Mouse (Mus musculus) hindbrain, embryonic 16.5 days (tissue): ENCODE measurements around the gene Nphp3. TPM values are rescaled to one million over a fixed set of nuclear protein-coding genes. Genes with fewer than 3 reads are reported as not detected.

Source experiments
- ATAC-seq: fragments of 200-750 bp; cut with Nextera tagmentation; 2 replicates; pipeline ENCODE4 v1.8.0; 2017; ENCODE audit warnings: moderate TSS enrichment, moderate library complexity
- H3K27ac ChIP-seq: fragments of 300-500 bp; sonication (generic); 2 replicates; pipeline ENCODE4 v1.5.1; 2014; ENCODE audit warnings: low read depth, mild to moderate bottlenecking, control low read depth, low read length, moderate library complexity
- H3K27me3 ChIP-seq: fragments of 300-500 bp; sonication (generic); replicated peaks from 2 replicates; pipeline ENCODE4 v1.6.1; 2014; ENCODE audit warnings: low read length; ENCODE audit not compliant: control insufficient read depth, insufficient read depth
- H3K36me3 ChIP-seq: fragments of 300-500 bp; sonication (generic); 2 replicates; pipeline ENCODE4 v1.6.1; 2014; ENCODE audit warnings: mild to moderate bottlenecking, low read length, moderate library complexity, mixed read lengths; ENCODE audit not compliant: control insufficient read depth, insufficient read depth
- H3K4me1 ChIP-seq: fragments of 300-500 bp; sonication (generic); 2 replicates; pipeline ENCODE4 v1.6.1; 2014; ENCODE audit warnings: low read depth, low read length; ENCODE audit not compliant: control insufficient read depth, insufficient read depth
- H3K4me2 ChIP-seq: fragments of 300-500 bp; sonication (generic); 2 replicates; pipeline ENCODE4 v1.6.1; 2014; ENCODE audit warnings: mild to moderate bottlenecking, low read length, control low read depth, moderate library complexity
- H3K4me3 ChIP-seq: fragments of 300-500 bp; sonication (generic); 2 replicates; pipeline ENCODE4 v1.5.1; 2014; ENCODE audit warnings: mild to moderate bottlenecking, low read length, control low read depth, moderate library complexity
- H3K9ac ChIP-seq: fragments of 300-500 bp; sonication (generic); 2 replicates; pipeline ENCODE4 v1.6.1; 2014; ENCODE audit warnings: low read depth, mild to moderate bottlenecking, control low read depth, low read length, moderate library complexity
- H3K9me3 ChIP-seq: fragments of 300-500 bp; sonication (generic); 2 replicates; pipeline ENCODE4 v1.6.1; 2014; ENCODE audit warnings: mild to moderate bottlenecking, low read length, moderate library complexity; ENCODE audit not compliant: control insufficient read depth
- WGBS: fragments of 180-500 bp; shearing (Covaris S2); extraction: QIAGEN DNeasy Blood & Tissue Kit; methylation state at CpG from one replicate; pipeline ENCODE4 v1.1.7; 2014; 5-methylcytosine and 5-hydroxymethylcytosine counted together
- polyA plus RNA-seq: library from polyadenylated mRNA; unstranded; fragments of >200 nt; fragmentation: Nextera tagmentation; extraction: Ambion mirVana; gene quantifications from 2 replicates; pipeline ENCODE4 v1.2.1, GENCODE M21; 2015

Nphp3 gene
- polyA plus RNA-seq, 1 experiment from 2014 or later: 4.4 TPM

GRCm38 (mm10) chr9:104051028-104051427 lies 48.7 kb downstream of the Nphp3 start:
- H3K27ac ChIP-seq: no peak overlapping the region
- H3K27me3 ChIP-seq: no peaks in the 10 kb centered on the region
- H3K9ac ChIP-seq: no peak overlapping the region
- WGBS: 91% methylated on average over 6 of the region's 6 CpGs
- H3K4me2 ChIP-seq: no peak overlapping the region
- H3K9me3 ChIP-seq: no peaks in the 10 kb centered on the region
- no peaks in the 10 kb centered on the region for H3K4me1 ChIP-seq
- ATAC-seq: no peak
- peaks cover 61% of the 10 kb centered on the region for H3K36me3 ChIP-seq
- H3K4me3 ChIP-seq: no peak overlapping the region

DNA sequence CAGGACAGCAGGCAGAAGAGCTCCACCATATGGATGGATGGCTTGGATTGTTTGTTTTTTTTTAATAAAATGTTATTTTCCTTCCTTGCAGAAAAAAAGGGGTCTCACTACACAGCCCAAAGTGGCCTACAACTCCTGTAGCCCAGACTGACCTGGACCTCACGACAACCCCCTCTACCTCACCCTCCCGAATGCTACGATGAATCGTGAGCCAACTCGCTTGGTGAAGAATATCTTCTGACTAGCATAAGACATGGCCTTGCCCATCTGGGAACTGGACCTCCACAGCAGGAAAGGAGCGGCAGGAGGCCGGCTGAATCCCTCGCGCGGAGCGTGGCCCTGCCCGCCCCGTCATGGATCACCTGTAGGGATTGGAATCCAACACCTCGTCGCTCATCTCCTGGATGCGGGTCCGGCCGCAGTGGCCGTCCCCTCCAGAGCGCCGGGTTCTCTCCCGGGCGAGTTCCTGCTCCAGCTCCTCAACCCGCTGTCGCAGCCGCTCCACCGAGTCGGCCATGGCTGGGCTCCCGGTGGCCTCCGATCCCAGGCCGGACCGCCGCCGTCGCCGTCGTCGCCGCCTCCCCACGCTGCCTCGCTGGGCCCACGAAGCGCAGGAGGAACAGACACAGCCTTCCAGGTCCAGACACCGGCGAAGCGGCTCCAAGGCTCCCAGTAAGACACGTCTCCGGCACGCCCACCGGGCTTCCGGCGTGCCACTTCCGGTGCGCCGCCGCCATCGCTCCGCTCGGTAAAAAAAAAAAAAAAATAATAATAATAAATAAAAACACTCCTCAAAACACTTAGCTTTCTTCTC lies 60.3 kb downstream of the Nphp3 start, which contains the start of gene Uba5:
Gene Uba5 (minus strand): TSS at position 705 of the 814 bp plus-strand sequence.
- Histone ChIP-seq H3K4me1 (peaks cover 17% of the 10 kb centered on the region), H3K9ac (peak within 1 kb of the TSS; percentile 96), H3K9me3 (no peaks in the 10 kb centered on the region), H3K36me3 (peaks cover 11% of the 10 kb centered on the region), H3K4me2 (peak within 1 kb of the TSS; percentile 86), H3K4me3 (peak within 1 kb of the TSS; percentile 100), H3K27me3 (no peaks in the 10 kb centered on the region), H3K27ac (peak within 1 kb of the TSS; percentile 78)
- ATAC-seq: peak; percentile 77
- WGBS: 1% methylated on average over 59 of the region's 59 CpGs

DNA sequence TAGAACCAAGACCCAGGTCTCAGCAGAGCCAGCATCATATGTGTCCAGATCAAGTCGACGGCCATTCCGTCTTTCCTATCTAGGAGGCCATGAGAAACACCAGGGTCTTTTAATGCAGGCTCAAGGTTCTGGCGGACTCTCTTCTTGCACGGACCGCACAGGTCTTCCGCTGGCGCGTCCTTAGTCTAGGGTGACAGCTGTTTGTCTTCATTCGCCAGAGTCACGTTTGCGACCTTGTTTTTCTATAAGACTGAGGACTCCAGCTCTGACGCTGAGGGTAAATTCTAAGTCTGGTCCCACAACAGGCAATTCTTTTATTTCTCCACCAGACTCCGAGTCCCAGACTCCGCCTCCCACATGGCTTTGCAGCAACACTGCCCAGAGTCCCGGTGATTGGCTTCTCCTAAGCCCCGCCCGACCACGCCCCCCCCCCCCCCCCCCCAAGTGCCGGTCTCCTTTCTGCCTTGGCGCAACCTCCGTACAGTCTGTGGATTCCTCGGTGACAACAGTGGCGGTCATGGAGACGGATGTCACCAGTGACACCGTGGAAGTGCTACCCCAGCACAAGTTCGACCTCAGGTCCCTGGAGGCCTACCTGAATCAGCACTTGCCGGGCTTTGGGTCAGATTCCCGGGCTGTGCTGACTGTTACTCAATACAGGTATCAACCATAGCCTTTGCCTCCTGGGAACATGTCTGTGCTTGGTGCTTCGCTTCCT lies 61.1 kb downstream of the Nphp3 start, which contains the start of gene Acad11:
Gene Acad11 (plus strand): TSS at position 134 of the 718 bp plus-strand sequence.
- Histone ChIP-seq H3K9ac (peak within 1 kb of the TSS; percentile 96), H3K27ac (peak within 1 kb of the TSS; percentile 78), H3K4me1 (peaks cover 17% of the 10 kb centered on the region), H3K27me3 (no peaks in the 10 kb centered on the region), H3K36me3 (peaks cover 4% of the 10 kb centered on the region; the same call in 1 of the 2 replicates), H3K4me2 (peak within 1 kb of the TSS; percentile 86), H3K4me3 (peak within 1 kb of the TSS; percentile 100), H3K9me3 (no peaks in the 10 kb centered on the region)
- ATAC-seq: peak; percentile 98
- under 1% methylated on average over 30 of the region's 30 CpGs for WGBS

- H3K4me3 ChIP-seq: no peak overlapping the region
- H3K36me3 ChIP-seq: peaks cover 4% of the 10 kb centered on the region; the same call in 1 of the 2 replicates
- no peaks in the 10 kb centered on the region for H3K27me3 ChIP-seq
- no peak overlapping the region for H3K4me2 ChIP-seq
- no peak for ATAC-seq
- no peaks in the 10 kb centered on the region for H3K9me3 ChIP-seq
- no peak overlapping the region for H3K9ac ChIP-seq
- 47% methylated on average over 1 of the region's 1 CpGs for WGBS
- H3K27ac ChIP-seq: no peak overlapping the region
- H3K4me1 ChIP-seq: peaks cover 17% of the 10 kb centered on the region
Measured at GRCm38 (mm10) chr9:104064571-104064970, 62.2 kb downstream of the Nphp3 start.

- WGBS: 86% methylated on average over 4 of the region's 4 CpGs
- H3K27me3 ChIP-seq: no peaks in the 10 kb centered on the region
- no peaks in the 10 kb centered on the region for H3K4me1 ChIP-seq
- H3K9ac ChIP-seq: no peak overlapping the region
- no peak overlapping the region for H3K4me3 ChIP-seq
- H3K27ac ChIP-seq: no peak overlapping the region
- no peaks in the 10 kb centered on the region for H3K9me3 ChIP-seq
- no peaks in the 10 kb centered on the region for H3K36me3 ChIP-seq
- ATAC-seq: no peak
- H3K4me2 ChIP-seq: no peak overlapping the region
Measured at GRCm38 (mm10) chr9:104070241-104070640, 67.9 kb downstream of the Nphp3 start.

GRCm38 (mm10) chr9:104070863-104071604 lies 68.7 kb downstream of the Nphp3 start:
- Histone ChIP-seq H3K27me3 (no peaks in the 10 kb centered on the region), H3K27ac (no peak overlapping the region), H3K9ac (no peak overlapping the region), H3K36me3 (no peaks in the 10 kb centered on the region), H3K4me2 (no peak overlapping the region), H3K9me3 (no peaks in the 10 kb centered on the region), H3K4me1 (no peaks in the 10 kb centered on the region), H3K4me3 (no peak overlapping the region)
- 84% methylated on average over 8 of the region's 8 CpGs for WGBS
- ATAC-seq: no peak

GRCm38 (mm10) chr9:104075808-104076207 lies 73.5 kb downstream of the Nphp3 start:
- 64% methylated on average over 2 of the region's 2 CpGs for WGBS
- Histone ChIP-seq H3K9ac (no peak overlapping the region), H3K27ac (no peak overlapping the region), H3K27me3 (no peaks in the 10 kb centered on the region), H3K4me2 (no peak overlapping the region), H3K9me3 (no peaks in the 10 kb centered on the region), H3K4me1 (no peaks in the 10 kb centered on the region), H3K4me3 (no peak overlapping the region), H3K36me3 (no peaks in the 10 kb centered on the region; the same call in 1 of the 2 replicates)
- no peak for ATAC-seq

DNA sequence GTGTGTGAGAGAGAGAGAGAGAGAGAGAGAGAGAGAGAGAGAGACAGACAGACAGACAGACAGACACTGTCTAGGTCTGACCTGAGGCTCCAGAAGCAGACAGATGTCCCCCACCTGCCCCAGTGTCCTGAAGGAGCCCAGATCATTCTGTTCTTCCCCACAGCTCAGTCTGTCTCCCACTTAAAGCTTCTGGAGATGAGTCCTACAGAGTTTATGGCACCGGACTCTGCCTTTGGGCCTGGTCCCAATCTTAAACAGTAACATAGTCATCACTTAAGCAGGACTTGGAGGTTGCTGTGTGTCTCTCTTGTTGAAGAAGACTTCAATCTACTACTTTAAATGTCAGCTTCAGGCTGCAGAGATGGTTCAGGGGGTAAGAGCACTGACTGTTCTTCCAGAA lies 76.4 kb downstream of the Nphp3 start:
- 100% methylated on average over 1 of the region's 1 CpGs for WGBS

More for the DNA sequence above, 76.4 kb downstream of the Nphp3 start:
- Histone ChIP-seq H3K27ac (no peak overlapping the region), H3K4me3 (no peak overlapping the region), H3K27me3 (no peaks in the 10 kb centered on the region), H3K4me1 (no peaks in the 10 kb centered on the region), H3K9ac (no peak overlapping the region), H3K4me2 (no peak overlapping the region), H3K36me3 (no peaks in the 10 kb centered on the region; the same call in 1 of the 2 replicates), H3K9me3 (no peaks in the 10 kb centered on the region)
- no peak for ATAC-seq
